Mouse (Mus musculus) MEL (cell line): Measurements from ENCODE around the gene Fgg.

ENCODE experiments used
- CTCF ChIP-seq, 3 experiments: IDR thresholded peaks in 2 of 3; conservative IDR thresholded peaks in 1 of 3; 2 replicates each; pipeline ENCODE4 v1.5.1; 2011 to 2012; ENCODE audit warnings: low read length in 3 of 3, low read depth in 2 of 3, mild to moderate bottlenecking in 2 of 3, improper control_type of control experiment in 1 of 3, inconsistent platforms in 1 of 3, mixed read lengths in 1 of 3, moderate library complexity in 1 of 3; ENCODE audit not compliant: control insufficient read depth in 1 of 3, insufficient read depth in 1 of 3, poor library complexity in 1 of 3, severe bottlenecking in 1 of 3
- GATA1 ChIP-seq: IDR thresholded peaks from 2 replicates; pipeline ENCODE4 v1.6.1; 2011; ENCODE audit warnings: low read depth, low read length, improper control_type of control experiment
- MAFK ChIP-seq: IDR thresholded peaks from 2 replicates; pipeline ENCODE4 v1.6.1; 2011; ENCODE audit warnings: low read depth, mild to moderate bottlenecking, low read length, improper control_type of control experiment, borderline replicate concordance
- POLR2AphosphoS2 ChIP-seq: IDR thresholded peaks from 2 replicates; pipeline ENCODE4 v1.6.1; 2011; ENCODE audit warnings: low read length, improper control_type of control experiment
- UBTF ChIP-seq: IDR thresholded peaks from 2 replicates; pipeline ENCODE4 v1.6.1; 2012; ENCODE audit warnings: low read depth, mild to moderate bottlenecking, inconsistent platforms, low read length, improper control_type of control experiment, moderate library complexity, borderline replicate concordance; ENCODE audit not compliant: insufficient read depth

GRCm38 (mm10) chr3:83042451-83042850, 34.9 kb downstream of the Fgg start:
- TF ChIP-seq UBTF (no peak), CTCF (IDR thresholded peaks at IDR 0.05 in 2 of 3, conservative IDR thresholded peaks at IDR 0.05 in 1 of 3; ENCODE audit: control insufficient read depth in 1 of 3, insufficient read depth in 1 of 3, low read depth in 2 of 3, low read length in 3 of 3, poor library complexity in 1 of 3, severe bottlenecking in 1 of 3) (no peak), POLR2AphosphoS2 (no peak), MAFK (no peak), GATA1 (no peak)
